Mouse (Mus musculus): ENCODE measurements around the gene Bloc1s3.
A peak's percentile ranks its signal among the peaks of the same experiment; 100 is the strongest.

Bloc1s3 gene

GRCm38 (mm10) chr7:19477624-19478384 is 30.4 kb downstream of the Bloc1s3 start:
- TF ChIP-seq NANOG (IDR thresholded peaks at IDR 0.05; ENCODE audit: borderline replicate concordance, low read length) (no peak), POU5F1 (IDR thresholded peaks at IDR 0.05; ENCODE audit: borderline replicate concordance, low read length) (no peak), CTCF (conservative IDR thresholded peaks at IDR 0.05; ENCODE audit: low read length) (no peak)
- Histone ChIP-seq H3K4me3 (replicated peaks; ENCODE audit: low read length) (no peak overlapping the region), H3K27me3 (ENCODE audit: insufficient read depth, low read length) (peaks cover 60% of the 10 kb centered on the region), H3K9me3 (ENCODE audit: low read length) (peaks cover 4% of the 10 kb centered on the region; the same call in 1 of the 2 replicates), H3K4me1 (replicated peaks; ENCODE audit: low read depth, low read length) (peaks cover 26% of the 10 kb centered on the region; the same call in 1 of the 2 replicates), H3K36me3 (ENCODE audit: insufficient read depth, low read length) (no peaks in the 10 kb centered on the region)

GRCm38 (mm10) chr7:19477084-19477483 is 31.1 kb downstream of the Bloc1s3 start:
- Histone ChIP-seq H3K9me3 (ENCODE audit: low read length) (peaks cover 4% of the 10 kb centered on the region; the same call in 1 of the 2 replicates), H3K4me1 (replicated peaks; ENCODE audit: low read depth, low read length) (peaks cover 32% of the 10 kb centered on the region), H3K36me3 (ENCODE audit: insufficient read depth, low read length) (no peaks in the 10 kb centered on the region), H3K4me3 (replicated peaks; ENCODE audit: low read length) (no peak overlapping the region), H3K27me3 (ENCODE audit: insufficient read depth, low read length) (peaks cover 67% of the 10 kb centered on the region)
- no peak for TF ChIP-seq NANOG (IDR thresholded peaks at IDR 0.05; ENCODE audit: borderline replicate concordance, low read length)

GRCm38 (mm10) chr7:19473875-19474443 is 34.2 kb downstream of the Bloc1s3 start:
- TF ChIP-seq NANOG (IDR thresholded peaks at IDR 0.05; ENCODE audit: borderline replicate concordance, low read length) = no peak
- TF ChIP-seq POU5F1 (IDR thresholded peaks at IDR 0.05; ENCODE audit: borderline replicate concordance, low read length) = no peak
- TF ChIP-seq CTCF (conservative IDR thresholded peaks at IDR 0.05; ENCODE audit: low read length) = no peak
- no peaks in the 10 kb centered on the region for H3K36me3 ChIP-seq (ENCODE audit: insufficient read depth, low read length)
- peak overlapping the region; percentile 79 for H3K4me3 ChIP-seq (replicated peaks; ENCODE audit: low read length)

GRCm38 (mm10) chr7:19472403-19472802 is 35.8 kb downstream of the Bloc1s3 start:
- peaks cover 52% of the 10 kb centered on the region for H3K4me1 ChIP-seq (replicated peaks; ENCODE audit: low read depth, low read length)
- H3K36me3 ChIP-seq (ENCODE audit: insufficient read depth, low read length) = no peaks in the 10 kb centered on the region
- peaks cover 4% of the 10 kb centered on the region; the same call in 1 of the 2 replicates for H3K9me3 ChIP-seq (ENCODE audit: low read length)
- TF ChIP-seq CTCF (conservative IDR thresholded peaks at IDR 0.05; ENCODE audit: low read length) (no peak), NANOG (IDR thresholded peaks at IDR 0.05; ENCODE audit: borderline replicate concordance, low read length) (no peak), POU5F1 (IDR thresholded peaks at IDR 0.05; ENCODE audit: borderline replicate concordance, low read length) (no peak)
- peaks cover 73% of the 10 kb centered on the region for H3K27me3 ChIP-seq (ENCODE audit: insufficient read depth, low read length)
- no peak overlapping the region for H3K4me3 ChIP-seq (replicated peaks; ENCODE audit: low read length)

More at GRCm38 (mm10) chr7:19473875-19474443, 34.2 kb downstream of the Bloc1s3 start:
- Histone ChIP-seq H3K27me3 (ENCODE audit: insufficient read depth, low read length) (peaks cover 77% of the 10 kb centered on the region), H3K4me1 (replicated peaks; ENCODE audit: low read depth, low read length) (peaks cover 51% of the 10 kb centered on the region), H3K9me3 (ENCODE audit: low read length) (peaks cover 4% of the 10 kb centered on the region; the same call in 1 of the 2 replicates)

- Histone ChIP-seq H3K9me3 (ENCODE audit: low read length) (peaks cover 3% of the 10 kb centered on the region; the same call in 1 of the 2 replicates), H3K27me3 (ENCODE audit: insufficient read depth, low read length) (peaks cover 74% of the 10 kb centered on the region), H3K4me3 (replicated peaks; ENCODE audit: low read length) (no peak overlapping the region), H3K4me1 (replicated peaks; ENCODE audit: low read depth, low read length) (peaks cover 63% of the 10 kb centered on the region), H3K36me3 (ENCODE audit: insufficient read depth, low read length) (no peaks in the 10 kb centered on the region)
- no peak for TF ChIP-seq POU5F1 (IDR thresholded peaks at IDR 0.05; ENCODE audit: borderline replicate concordance, low read length)
- TF ChIP-seq NANOG (IDR thresholded peaks at IDR 0.05; ENCODE audit: borderline replicate concordance, low read length) = no peak
- TF ChIP-seq CTCF (conservative IDR thresholded peaks at IDR 0.05; ENCODE audit: low read length) = no peak
Measured at GRCm38 (mm10) chr7:19470308-19470707, 37.9 kb downstream of the Bloc1s3 start.

GRCm38 (mm10) chr7:19469404-19469803 is 38.8 kb downstream of the Bloc1s3 start:
- H3K27me3 ChIP-seq (ENCODE audit: insufficient read depth, low read length) = peaks cover 73% of the 10 kb centered on the region
- H3K9me3 ChIP-seq (ENCODE audit: low read length) = no peaks in the 10 kb centered on the region
- peaks cover 72% of the 10 kb centered on the region for H3K4me1 ChIP-seq (replicated peaks; ENCODE audit: low read depth, low read length)
- H3K4me3 ChIP-seq (replicated peaks; ENCODE audit: low read length) = peak overlapping the region; percentile 77
- H3K36me3 ChIP-seq (ENCODE audit: insufficient read depth, low read length) = no peaks in the 10 kb centered on the region
- no peak for TF ChIP-seq POU5F1 (IDR thresholded peaks at IDR 0.05; ENCODE audit: borderline replicate concordance, low read length)
- no peak for TF ChIP-seq CTCF (conservative IDR thresholded peaks at IDR 0.05; ENCODE audit: low read length)
- TF ChIP-seq NANOG (IDR thresholded peaks at IDR 0.05; ENCODE audit: borderline replicate concordance, low read length) = no peak

GRCm38 (mm10) chr7:19468279-19468678 is 39.9 kb downstream of the Bloc1s3 start:
- Histone ChIP-seq H3K36me3 (ENCODE audit: insufficient read depth, low read length) (no peaks in the 10 kb centered on the region), H3K27me3 (ENCODE audit: insufficient read depth, low read length) (peaks cover 67% of the 10 kb centered on the region), H3K4me3 (replicated peaks; ENCODE audit: low read length) (no peak overlapping the region), H3K4me1 (replicated peaks; ENCODE audit: low read depth, low read length) (peaks cover 76% of the 10 kb centered on the region), H3K9me3 (ENCODE audit: low read length) (no peaks in the 10 kb centered on the region)
- TF ChIP-seq NANOG (IDR thresholded peaks at IDR 0.05; ENCODE audit: borderline replicate concordance, low read length) = no peak
- TF ChIP-seq POU5F1 (IDR thresholded peaks at IDR 0.05; ENCODE audit: borderline replicate concordance, low read length) = no peak
- TF ChIP-seq CTCF (conservative IDR thresholded peaks at IDR 0.05; ENCODE audit: low read length) = no peak

GRCm38 (mm10) chr7:19467638-19468037 is 40.5 kb downstream of the Bloc1s3 start:
- peaks cover 77% of the 10 kb centered on the region for H3K4me1 ChIP-seq (replicated peaks; ENCODE audit: low read depth, low read length)
- peaks cover 61% of the 10 kb centered on the region for H3K27me3 ChIP-seq (ENCODE audit: insufficient read depth, low read length)
- no peaks in the 10 kb centered on the region for H3K9me3 ChIP-seq (ENCODE audit: low read length)
- H3K4me3 ChIP-seq (replicated peaks; ENCODE audit: low read length) = no peak overlapping the region
- no peak for TF ChIP-seq CTCF (conservative IDR thresholded peaks at IDR 0.05; ENCODE audit: low read length)
- TF ChIP-seq NANOG (IDR thresholded peaks at IDR 0.05; ENCODE audit: borderline replicate concordance, low read length) = no peak
- no peaks in the 10 kb centered on the region for H3K36me3 ChIP-seq (ENCODE audit: insufficient read depth, low read length)

Measured in E14TG2a.4 (cell line).